Mouse (Mus musculus): Measurements from ENCODE around the gene Magi1. TPM values are rescaled to one million over a fixed set of nuclear protein-coding genes. Genes with fewer than 3 reads are reported as not detected.

Magi1 gene
- polyA plus RNA-seq, 1 experiment from 2014 or later, result 10.1 TPM

DNA sequence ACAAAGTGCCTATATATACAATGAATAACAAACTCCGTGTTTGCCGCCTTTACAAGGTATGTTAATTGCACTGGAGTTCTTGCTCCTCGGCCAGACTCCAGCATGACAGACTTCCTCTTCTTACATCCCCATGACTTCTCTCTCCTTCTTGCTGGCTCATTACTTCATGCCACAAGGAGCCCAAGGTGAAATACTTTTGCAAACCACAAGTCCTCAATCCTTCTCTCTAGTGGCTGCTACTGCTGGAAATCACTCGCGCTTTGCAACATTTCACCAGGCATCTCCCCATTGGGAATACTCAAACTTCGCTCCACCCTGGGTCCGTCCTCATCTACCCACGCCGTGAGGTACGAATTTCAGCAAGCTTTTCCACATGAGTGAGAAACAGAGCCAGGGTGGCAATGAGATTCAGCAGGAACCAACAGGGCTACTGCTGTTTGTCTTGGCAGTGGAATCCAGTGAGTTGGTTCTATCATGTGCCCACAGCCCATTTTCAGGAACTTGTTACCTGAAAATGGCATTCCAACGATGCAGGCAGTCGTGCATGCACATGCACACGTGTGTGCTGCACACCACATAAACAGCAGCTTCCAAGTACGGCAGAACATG lies 88.3 kb downstream of the Magi1 start:
- Histone ChIP-seq H3K9ac (no peak overlapping the region), H3K27me3 (replicated peaks) (no peaks in the 10 kb centered on the region), H3K4me3 (replicated peaks) (no peak overlapping the region), H3K9me3 (no peaks in the 10 kb centered on the region), H3K4me1 (replicated peaks) (peaks cover 7% of the 10 kb centered on the region; the same call in 1 of the 2 replicates), H3K36me3 (no peaks in the 10 kb centered on the region), H3K27ac (no peak overlapping the region), H3K4me2 (replicated peaks) (no peak overlapping the region)
- ATAC-seq, result no peak
- 72% methylated on average over 14 of the region's 14 CpGs for WGBS

DNA sequence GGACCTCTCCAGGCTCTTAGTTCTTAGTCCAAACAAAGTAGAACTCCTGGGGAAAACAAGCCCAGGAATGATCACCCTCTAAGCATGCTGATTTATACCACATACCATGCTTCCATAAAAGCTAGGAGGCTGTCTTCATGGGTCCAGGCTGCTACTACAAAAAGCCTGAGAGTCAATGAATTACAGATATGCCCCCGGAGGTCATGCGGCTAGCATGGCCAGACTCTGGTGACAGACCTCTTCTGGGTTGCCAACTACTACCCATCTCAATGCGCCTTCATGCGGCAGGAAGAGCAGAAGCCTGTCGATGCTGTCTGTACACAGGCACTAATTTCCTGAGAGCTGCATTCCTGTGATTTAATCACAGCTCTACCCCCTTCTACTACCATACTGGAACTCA lies 92.9 kb downstream of the Magi1 start:
- H3K27me3 ChIP-seq (replicated peaks), result no peaks in the 10 kb centered on the region
- no peak overlapping the region for H3K27ac ChIP-seq
- peaks cover 22% of the 10 kb centered on the region for H3K4me1 ChIP-seq (replicated peaks)
- ATAC-seq, result no peak
- H3K4me3 ChIP-seq (replicated peaks), result no peak overlapping the region
- 49% methylated on average over 5 of the region's 5 CpGs for WGBS
- no peaks in the 10 kb centered on the region for H3K9me3 ChIP-seq
- H3K4me2 ChIP-seq (replicated peaks), result no peak overlapping the region
- no peaks in the 10 kb centered on the region for H3K36me3 ChIP-seq
- no peak overlapping the region for H3K9ac ChIP-seq

- Histone ChIP-seq H3K27me3 (replicated peaks) (no peaks in the 10 kb centered on the region), H3K36me3 (no peaks in the 10 kb centered on the region), H3K9ac (no peak overlapping the region), H3K9me3 (no peaks in the 10 kb centered on the region), H3K27ac (no peak overlapping the region), H3K4me3 (replicated peaks) (no peak overlapping the region), H3K4me1 (replicated peaks) (peaks cover 25% of the 10 kb centered on the region), H3K4me2 (replicated peaks) (no peak overlapping the region)
- ATAC-seq, result no peak
- 29% methylated on average over 5 of the region's 5 CpGs for WGBS
Observed at GRCm38 (mm10) chr6:94189379-94189778, 94.3 kb downstream of the Magi1 start.

DNA sequence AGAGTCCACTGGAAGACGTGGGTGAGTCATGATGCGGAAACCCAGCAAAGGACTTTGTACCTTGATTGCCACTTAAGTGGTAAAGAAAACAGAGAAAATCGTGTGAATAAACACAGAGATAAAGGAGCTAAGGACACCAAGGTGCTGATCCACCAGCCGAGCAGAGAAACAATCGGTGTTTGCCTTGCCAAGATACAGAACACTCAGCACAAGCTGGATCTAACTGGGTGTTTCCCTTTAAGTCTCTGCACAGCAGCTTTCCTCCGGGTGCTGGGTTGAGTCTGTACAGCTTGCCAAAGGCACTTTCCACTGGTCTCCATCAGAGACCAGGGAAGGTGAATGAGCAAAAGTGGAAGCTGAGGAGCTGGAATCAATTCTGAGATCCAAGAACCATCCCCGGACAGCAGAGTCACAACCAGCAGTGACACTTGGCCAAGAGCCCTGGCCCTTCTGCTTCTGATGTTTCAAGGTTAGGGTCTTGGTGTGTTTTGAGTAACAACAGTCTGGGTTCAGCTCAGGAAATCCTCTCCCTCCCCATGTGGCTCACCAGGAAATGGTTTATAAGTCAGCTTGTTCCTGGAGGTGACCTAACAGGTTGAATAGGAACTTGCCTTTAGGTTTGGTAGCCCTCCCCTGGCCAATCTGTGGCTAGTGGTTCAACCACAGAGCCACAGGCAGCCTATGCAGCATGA lies 96.9 kb downstream of the Magi1 start:
- no peak overlapping the region for H3K4me3 ChIP-seq (replicated peaks)
- H3K36me3 ChIP-seq, result no peaks in the 10 kb centered on the region
- no peak overlapping the region for H3K9ac ChIP-seq
- H3K27ac ChIP-seq, result peak overlapping the region; percentile 89
- 31% methylated on average over 7 of the region's 7 CpGs for WGBS
- no peaks in the 10 kb centered on the region for H3K9me3 ChIP-seq
- ATAC-seq, result peak; percentile 85
- H3K4me2 ChIP-seq (replicated peaks), result peak overlapping the region; percentile 41
- H3K27me3 ChIP-seq (replicated peaks), result no peaks in the 10 kb centered on the region
- peaks cover 43% of the 10 kb centered on the region for H3K4me1 ChIP-seq (replicated peaks)

DNA sequence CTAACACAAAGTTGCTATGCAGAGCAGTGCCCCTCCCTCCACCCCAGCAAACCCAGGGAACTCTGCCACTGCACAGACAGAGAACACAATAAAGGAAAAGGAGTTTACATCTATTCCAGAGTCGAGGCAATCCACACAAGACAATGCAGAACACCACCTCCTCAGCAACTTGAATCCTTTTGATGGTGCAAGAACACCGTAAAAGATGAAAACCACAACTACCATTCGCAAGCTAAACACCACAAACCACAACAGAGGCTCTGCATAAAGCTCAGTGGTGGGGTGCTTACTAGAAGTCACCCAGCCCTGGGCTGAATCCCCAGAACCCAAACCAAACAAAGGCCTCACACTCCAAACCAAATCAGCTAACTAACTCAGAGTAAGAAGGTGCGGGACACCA lies 99.4 kb downstream of the Magi1 start:
- no peak overlapping the region for H3K9ac ChIP-seq
- H3K4me3 ChIP-seq (replicated peaks), result no peak overlapping the region
- H3K27ac ChIP-seq, result no peak overlapping the region
- peaks cover 45% of the 10 kb centered on the region for H3K4me1 ChIP-seq (replicated peaks)
- no peaks in the 10 kb centered on the region for H3K36me3 ChIP-seq
- ATAC-seq, result no peak
- no peaks in the 10 kb centered on the region for H3K27me3 ChIP-seq (replicated peaks)
- 71% methylated on average over 4 of the region's 4 CpGs for WGBS
- H3K4me2 ChIP-seq (replicated peaks), result no peak overlapping the region
- H3K9me3 ChIP-seq, result no peaks in the 10 kb centered on the region

DNA sequence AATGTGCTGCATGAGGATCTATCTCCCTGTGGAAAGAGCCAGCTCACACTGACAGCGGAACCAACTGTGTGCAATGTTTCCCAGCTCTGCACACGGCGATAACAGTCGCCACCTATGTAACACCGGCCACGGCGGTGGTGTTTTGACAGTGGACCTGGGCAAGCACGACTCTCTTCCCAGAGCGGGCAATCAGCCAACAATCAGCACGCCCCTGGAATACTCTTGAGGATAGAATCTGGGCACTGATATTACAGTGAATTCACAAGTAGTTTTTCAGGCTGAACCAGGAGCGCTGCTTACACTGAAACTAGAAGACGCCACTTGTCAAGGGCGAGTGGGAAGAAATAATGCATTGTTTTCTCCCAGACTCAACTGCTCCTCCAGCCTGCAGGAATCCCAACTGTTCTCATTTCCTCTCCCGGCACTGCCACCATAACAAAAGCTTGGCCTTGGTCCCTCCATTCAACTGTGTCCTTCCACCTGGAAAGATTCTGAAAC lies 100.3 kb downstream of the Magi1 start:
- no peak for ATAC-seq
- Histone ChIP-seq H3K27me3 (replicated peaks) (no peaks in the 10 kb centered on the region), H3K27ac (peak overlapping the region; percentile 25), H3K36me3 (no peaks in the 10 kb centered on the region), H3K9me3 (no peaks in the 10 kb centered on the region), H3K9ac (no peak overlapping the region), H3K4me2 (replicated peaks) (no peak overlapping the region; the same call in 1 of the 2 replicates), H3K4me3 (replicated peaks) (no peak overlapping the region), H3K4me1 (replicated peaks) (peaks cover 43% of the 10 kb centered on the region)
- 45% methylated on average over 14 of the region's 14 CpGs for WGBS

DNA sequence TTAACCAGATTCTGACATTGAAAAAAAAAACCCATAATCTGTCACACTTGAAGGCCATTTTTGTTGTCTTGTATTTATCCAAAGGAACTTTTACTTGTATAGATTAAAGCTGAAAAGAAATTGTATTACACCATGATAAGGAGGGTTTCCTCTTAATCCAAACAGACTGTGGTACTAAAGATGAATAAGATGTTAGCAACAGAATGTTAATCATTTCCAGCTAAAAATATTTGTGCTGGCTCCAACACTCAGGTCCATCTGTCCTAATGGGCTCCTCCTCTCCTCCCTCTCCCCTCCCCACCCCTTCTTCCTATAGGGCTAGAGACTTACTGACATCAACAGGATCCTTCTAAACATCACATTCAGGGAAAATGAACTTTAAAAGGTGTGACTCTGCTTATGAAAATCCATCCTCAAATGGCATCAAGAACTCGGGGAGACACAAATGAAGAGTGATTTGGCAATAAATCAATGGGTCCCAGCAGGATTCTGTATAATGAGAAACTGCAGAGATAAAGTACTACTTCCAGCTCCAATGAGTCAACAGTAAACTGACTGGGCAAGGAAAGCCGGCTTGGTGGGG lies 102.0 kb downstream of the Magi1 start:
- Histone ChIP-seq H3K27ac (no peak overlapping the region), H3K36me3 (no peaks in the 10 kb centered on the region), H3K27me3 (replicated peaks) (no peaks in the 10 kb centered on the region), H3K4me2 (replicated peaks) (no peak overlapping the region), H3K9ac (no peak overlapping the region), H3K4me3 (replicated peaks) (no peak overlapping the region), H3K9me3 (no peaks in the 10 kb centered on the region), H3K4me1 (replicated peaks) (peaks cover 38% of the 10 kb centered on the region)
- 13% methylated on average over 2 of the region's 2 CpGs for WGBS
- ATAC-seq, result no peak

DNA sequence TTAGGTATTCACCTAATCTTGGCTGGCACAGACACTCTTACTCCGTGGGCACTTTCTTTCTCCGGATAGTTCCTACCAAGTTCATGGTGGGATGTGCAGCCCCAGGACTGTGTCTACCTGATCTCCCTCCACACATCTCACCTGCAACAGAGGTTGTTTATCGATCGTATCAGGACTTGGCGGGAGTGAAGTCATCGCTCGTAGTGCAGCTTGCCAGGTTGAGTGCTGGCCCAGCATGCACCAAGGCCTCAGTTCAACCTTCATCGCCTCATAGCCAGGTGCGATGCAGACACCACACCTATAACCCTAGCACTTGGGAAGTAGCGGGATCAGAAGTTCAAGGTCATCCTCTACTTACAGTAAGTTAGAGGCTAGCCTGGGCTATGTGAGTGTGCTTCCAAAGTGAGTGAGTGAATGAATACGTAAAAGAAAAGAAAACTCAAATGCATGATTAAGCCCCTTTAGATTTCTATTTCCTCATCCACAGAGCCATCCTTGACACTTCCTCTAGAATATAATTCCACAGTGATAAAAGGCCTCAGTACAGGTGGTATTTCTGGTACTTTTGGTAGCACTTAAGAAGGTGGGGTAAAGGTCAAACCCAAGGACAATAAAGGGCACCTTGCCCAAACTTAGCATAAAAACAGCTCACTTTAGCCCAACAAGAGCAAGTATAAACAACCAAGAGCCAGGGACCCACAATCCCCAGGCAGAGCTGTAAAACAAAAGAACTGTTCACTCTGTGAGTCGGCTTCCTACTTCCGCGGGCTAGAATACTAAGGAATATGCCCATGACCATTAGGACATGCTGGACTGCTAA lies 103.2 kb downstream of the Magi1 start:
- no peak overlapping the region for H3K4me2 ChIP-seq (replicated peaks)
- H3K4me3 ChIP-seq (replicated peaks), result no peak overlapping the region
- H3K27me3 ChIP-seq (replicated peaks), result no peaks in the 10 kb centered on the region
- H3K9me3 ChIP-seq, result no peaks in the 10 kb centered on the region
- WGBS, result 85% methylated on average over 14 of the region's 14 CpGs
- H3K36me3 ChIP-seq, result no peaks in the 10 kb centered on the region
- H3K9ac ChIP-seq, result no peak overlapping the region
- no peak overlapping the region for H3K27ac ChIP-seq
- peaks cover 29% of the 10 kb centered on the region for H3K4me1 ChIP-seq (replicated peaks)
- no peak for ATAC-seq

DNA sequence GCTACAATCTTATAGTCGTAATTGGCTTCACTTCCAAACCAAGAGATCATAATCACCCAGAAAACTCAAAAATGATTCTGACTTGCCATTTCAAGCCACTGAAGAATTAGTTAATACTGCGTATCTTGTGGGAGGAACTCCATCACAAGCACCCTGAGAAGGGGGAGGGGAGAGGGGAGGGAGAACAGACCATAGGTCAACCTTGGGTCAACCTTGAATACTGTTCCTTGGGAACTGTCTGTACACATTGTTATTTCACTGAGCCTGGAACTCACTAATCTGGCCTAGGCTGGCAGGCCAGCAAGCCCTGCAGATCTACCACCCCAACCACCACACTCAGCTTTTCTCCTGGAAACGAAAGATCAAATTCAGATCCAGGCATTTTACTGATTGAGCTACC lies 106.2 kb downstream of the Magi1 start:
- no peak overlapping the region for H3K27ac ChIP-seq
- H3K9me3 ChIP-seq, result no peaks in the 10 kb centered on the region
- H3K27me3 ChIP-seq (replicated peaks), result no peaks in the 10 kb centered on the region
- H3K36me3 ChIP-seq, result no peaks in the 10 kb centered on the region
- no peak for ATAC-seq
- H3K9ac ChIP-seq, result no peak overlapping the region
- peaks cover 10% of the 10 kb centered on the region for H3K4me1 ChIP-seq (replicated peaks)
- WGBS, result 77% methylated on average over 3 of the region's 3 CpGs
- H3K4me3 ChIP-seq (replicated peaks), result no peak overlapping the region
- no peak overlapping the region for H3K4me2 ChIP-seq (replicated peaks)

GRCm38 (mm10) chr6:94176705-94177104 lies 107.0 kb downstream of the Magi1 start:
- Histone ChIP-seq H3K36me3 (no peaks in the 10 kb centered on the region), H3K27ac (no peak overlapping the region), H3K4me1 (replicated peaks) (peaks cover 3% of the 10 kb centered on the region), H3K4me3 (replicated peaks) (no peak overlapping the region), H3K27me3 (replicated peaks) (no peaks in the 10 kb centered on the region), H3K9me3 (no peaks in the 10 kb centered on the region), H3K4me2 (replicated peaks) (no peak overlapping the region), H3K9ac (no peak overlapping the region)
- 38% methylated on average over 4 of the region's 4 CpGs for WGBS
- ATAC-seq, result no peak

GRCm38 (mm10) chr6:94171250-94171649 lies 112.5 kb downstream of the Magi1 start:
- ATAC-seq, result no peak
- Histone ChIP-seq H3K27ac (no peak overlapping the region), H3K4me2 (replicated peaks) (no peak overlapping the region), H3K9me3 (no peaks in the 10 kb centered on the region), H3K4me1 (replicated peaks) (peaks cover 2% of the 10 kb centered on the region), H3K9ac (no peak overlapping the region), H3K4me3 (replicated peaks) (no peak overlapping the region), H3K27me3 (replicated peaks) (no peaks in the 10 kb centered on the region), H3K36me3 (no peaks in the 10 kb centered on the region)
- WGBS, result 60% methylated on average over 8 of the region's 8 CpGs

DNA sequence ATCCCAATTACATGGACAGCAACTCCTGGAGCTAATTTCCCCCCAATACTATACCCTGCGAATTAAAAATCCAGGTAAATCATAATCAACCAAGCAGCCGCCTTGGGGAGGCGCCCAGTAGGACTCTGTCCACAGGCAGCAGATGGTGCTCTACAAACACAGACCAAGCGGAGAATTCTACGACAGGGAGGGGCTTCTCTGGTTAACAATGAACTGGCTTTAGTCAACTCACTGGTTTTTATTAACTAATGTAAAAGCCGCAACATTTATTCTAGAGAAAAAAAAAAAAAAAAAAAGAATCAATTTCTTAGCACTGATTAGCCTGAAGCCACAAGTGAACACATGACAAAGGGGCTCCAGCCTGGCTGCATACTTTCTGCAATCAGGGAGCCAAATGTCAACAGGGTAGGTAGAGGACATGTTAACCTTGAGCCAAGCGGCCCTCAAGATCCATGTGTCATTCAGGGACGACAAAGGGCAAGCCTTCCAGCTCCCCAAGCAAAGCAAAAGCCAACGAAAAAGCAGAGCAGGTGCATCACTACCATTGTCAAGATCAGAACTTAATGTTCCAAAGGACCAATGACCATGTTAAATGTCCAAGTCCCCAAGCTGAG lies 114.0 kb downstream of the Magi1 start:
- Histone ChIP-seq H3K27ac (no peak overlapping the region), H3K27me3 (replicated peaks) (no peaks in the 10 kb centered on the region), H3K4me1 (replicated peaks) (peaks cover 11% of the 10 kb centered on the region), H3K9ac (no peak overlapping the region), H3K4me3 (replicated peaks) (no peak overlapping the region), H3K4me2 (replicated peaks) (no peak overlapping the region), H3K36me3 (no peaks in the 10 kb centered on the region), H3K9me3 (no peaks in the 10 kb centered on the region)
- peak; percentile 39; the same call in 1 of the 2 replicates for ATAC-seq
- 70% methylated on average over 9 of the region's 9 CpGs for WGBS

All from intestine, embryonic 15.5 days (tissue).